Mouse (Mus musculus) right cerebral cortex, postnatal 10 days (tissue): ENCODE data around the gene Adamtsl5.

Experiments
- DNase-seq, 2 experiments: peaks; one replicate each; pipeline ENCODE4 v3.0.0; 2021; ENCODE audit warnings: low spot score in 2 of 2

Gene Adamtsl5

GRCm38 (mm10) chr10:80342749-80343424 is 5.3 kb downstream of the Adamtsl5 start:
- peak in 1 of 2 experiments; percentile 56 for DNase-seq

GRCm38 (mm10) chr10:80342305-80342748 is 5.9 kb downstream of the Adamtsl5 start:
- no peak for DNase-seq

DNA sequence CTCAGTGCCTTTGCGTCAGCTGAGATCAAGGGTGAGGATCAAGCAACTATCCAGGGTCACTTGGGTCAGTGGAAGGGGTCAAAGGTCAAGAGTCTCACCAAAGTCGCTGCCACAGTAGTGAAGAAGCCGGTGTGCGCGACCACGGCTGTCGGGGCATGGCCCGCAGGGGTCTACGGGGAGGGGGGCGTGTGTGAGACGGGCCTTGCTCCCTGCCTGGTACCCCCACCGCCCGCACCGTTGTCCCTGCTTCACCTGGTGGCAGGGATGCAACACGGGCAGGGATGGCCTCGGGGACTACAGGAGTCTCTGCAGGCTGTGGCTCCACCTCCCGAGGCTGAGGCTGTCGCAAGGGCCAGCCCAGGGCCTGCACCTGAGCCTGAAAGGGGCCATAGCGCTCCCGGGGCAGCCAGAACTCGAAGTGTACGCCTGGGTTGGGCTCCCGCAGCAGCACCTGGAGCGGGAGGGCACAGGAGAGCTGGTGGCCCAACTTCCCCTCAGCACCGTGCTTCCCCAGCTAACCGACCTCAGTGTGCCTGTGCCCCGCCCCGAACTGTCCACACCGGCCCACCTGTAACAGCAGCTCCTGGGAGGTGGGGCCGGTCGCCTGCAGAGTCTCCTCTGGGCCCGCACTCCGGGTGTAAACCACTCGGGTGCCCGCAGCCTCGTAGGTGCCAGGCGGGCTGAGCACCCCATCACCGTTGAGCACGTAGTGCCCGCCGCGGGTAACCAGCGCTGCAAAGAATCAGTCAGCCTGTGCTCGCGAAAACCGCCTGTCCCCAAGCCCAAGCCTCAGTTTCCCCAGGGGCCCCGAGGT is 6.5 kb downstream of the Adamtsl5 start:
- DNase-seq: no peak

- no peak for DNase-seq
Observed at GRCm38 (mm10) chr10:80341026-80341425, 7.2 kb downstream of the Adamtsl5 start.

GRCm38 (mm10) chr10:80339941-80340750 is 8.1 kb downstream of the Adamtsl5 start:
- peak; percentile 79 to 90 for DNase-seq

GRCm38 (mm10) chr10:80336263-80336662 is 11.9 kb downstream of the Adamtsl5 start:
- no peak for DNase-seq

- DNase-seq: no peak
Observed at GRCm38 (mm10) chr10:80332525-80332989, 15.7 kb downstream of the Adamtsl5 start.

GRCm38 (mm10) chr10:80331636-80332524 is 16.3 kb downstream of the Adamtsl5 start:
- no peak for DNase-seq

GRCm38 (mm10) chr10:80330888-80331287 is 17.3 kb downstream of the Adamtsl5 start:
- DNase-seq: no peak

DNA sequence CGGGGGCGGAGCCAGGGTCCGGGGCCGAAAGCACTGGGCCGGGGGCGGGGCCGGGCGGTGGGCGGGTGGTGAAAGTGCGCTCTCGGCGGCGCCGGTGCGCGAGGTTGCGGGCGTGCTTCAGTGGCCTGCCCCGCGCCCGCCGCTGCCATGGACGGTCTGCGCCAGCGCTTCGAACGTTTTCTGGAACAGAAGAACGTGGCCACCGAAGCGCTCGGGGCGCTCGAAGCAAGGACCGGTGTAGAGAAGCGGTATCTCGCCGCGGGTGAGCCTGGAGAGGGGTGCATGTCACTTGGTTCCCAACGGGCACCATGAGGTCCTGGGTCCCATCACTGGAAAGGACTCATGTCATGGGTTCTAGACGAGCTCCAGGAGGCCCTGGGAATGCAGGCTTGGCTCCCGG is 18.1 kb downstream of the Adamtsl5 start:
- no peak for DNase-seq

DNA sequence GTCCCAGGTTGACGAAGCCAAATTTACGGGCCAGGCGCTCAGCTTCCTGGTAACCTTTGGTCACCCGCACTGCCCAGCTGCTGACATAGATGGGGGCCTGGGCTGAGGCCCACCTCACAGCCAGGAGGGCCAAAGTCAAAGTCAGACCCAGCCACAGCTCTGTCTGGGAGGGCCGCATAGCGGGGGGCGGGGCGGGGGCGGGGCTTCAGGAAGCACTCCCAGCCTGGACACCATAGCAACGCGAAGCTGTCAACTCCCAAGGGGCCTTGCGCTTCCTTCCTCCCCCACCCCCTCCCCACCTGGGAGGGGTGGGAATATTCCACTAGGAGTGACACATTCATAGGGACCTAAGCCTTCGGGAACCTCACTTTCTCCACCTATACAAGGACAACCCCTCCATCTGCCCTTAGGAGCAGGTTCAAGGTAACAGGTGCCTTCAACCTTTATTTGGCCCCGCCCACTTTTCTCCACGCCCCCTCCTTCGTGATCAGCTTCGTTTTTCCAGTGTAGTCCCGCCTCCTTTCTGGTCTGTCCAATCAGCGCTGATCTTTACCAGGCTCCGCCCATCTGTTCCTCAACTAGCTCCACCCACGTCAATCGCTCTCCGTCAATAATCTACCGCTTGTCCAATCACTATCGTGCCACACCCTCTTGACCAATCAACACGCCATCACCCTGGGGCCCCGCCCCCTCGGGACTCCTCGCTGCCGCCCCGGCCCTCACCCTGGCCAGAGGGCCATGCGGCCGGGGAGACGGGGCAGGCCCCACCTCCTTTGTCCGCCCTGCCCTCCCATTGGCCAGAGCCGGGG is 18.7 kb downstream of the Adamtsl5 start, which contains the start of the genes Pcsk4 and Reep6:
TSS of gene Pcsk4 (minus strand) at position 226 of the 809 bp plus-strand sequence.
TSS of gene Reep6 (plus strand) at position 681 of the 809 bp plus-strand sequence.
- DNase-seq: peak; percentile 98

DNA sequence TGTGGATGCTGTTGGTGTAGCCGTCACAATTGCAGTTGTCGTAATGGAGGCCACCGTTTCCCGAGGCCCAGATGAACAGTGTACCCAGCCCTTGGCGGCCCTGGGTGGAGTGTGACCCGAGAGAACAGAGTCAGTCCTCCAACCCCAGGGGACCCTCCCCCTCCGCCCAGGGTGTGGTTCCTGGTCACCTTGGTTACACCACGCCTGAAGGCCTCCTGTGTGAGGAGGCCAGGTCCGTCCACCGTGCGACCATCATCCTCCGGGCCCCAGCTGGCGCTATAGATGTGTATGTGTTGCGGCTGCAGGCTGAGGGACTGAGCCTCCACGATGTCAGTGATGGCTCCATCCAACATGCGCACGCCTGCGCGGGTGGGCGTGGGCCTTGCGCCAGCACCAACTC is 23.2 kb downstream of the Adamtsl5 start:
- DNase-seq: peak in 1 of 2 experiments; percentile 52

DNA sequence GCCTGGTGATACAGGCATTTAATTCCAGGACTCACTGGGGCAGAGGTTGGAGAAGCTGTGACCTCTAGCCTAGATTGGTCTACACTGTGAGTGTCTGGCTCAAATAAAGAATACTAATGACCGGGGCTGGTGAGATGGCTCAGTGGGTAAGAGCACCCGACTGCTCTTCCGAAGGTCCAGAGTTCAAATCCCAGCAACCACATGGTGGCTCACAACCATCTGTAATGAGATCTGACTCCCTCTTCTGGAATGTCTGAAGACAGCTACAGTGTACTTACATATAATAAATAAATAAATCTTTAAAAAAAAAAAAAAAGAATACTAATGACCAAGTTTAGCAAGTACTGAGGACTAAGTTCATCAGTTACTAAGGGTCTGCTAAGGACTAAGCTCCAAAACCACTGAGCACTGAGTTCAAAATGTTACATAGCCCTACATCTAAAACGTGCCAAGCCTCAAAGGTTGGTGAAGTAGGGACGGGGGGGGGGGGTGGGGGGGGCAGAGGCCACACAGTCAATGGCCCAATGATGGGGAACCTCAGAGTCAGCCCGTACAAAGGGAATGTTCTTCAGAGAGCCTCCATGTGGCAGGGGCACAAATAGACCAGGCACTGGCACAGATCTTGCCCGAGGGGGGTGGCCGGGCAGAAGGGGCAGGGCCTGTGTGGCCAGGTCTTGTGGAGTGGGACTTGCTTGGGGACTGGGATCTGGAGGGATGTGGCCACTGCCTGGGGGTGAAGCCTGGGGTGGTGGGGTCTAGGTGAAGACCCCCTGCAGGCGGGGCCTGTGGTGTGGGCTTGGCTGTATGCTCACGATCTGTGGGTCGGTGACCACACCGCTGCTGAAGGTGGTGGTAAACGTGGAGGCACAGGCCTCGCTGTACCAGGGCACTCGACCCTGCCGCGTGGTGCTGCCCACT is 23.8 kb downstream of the Adamtsl5 start:
- peak in 1 of 2 experiments; percentile 45 for DNase-seq

DNA sequence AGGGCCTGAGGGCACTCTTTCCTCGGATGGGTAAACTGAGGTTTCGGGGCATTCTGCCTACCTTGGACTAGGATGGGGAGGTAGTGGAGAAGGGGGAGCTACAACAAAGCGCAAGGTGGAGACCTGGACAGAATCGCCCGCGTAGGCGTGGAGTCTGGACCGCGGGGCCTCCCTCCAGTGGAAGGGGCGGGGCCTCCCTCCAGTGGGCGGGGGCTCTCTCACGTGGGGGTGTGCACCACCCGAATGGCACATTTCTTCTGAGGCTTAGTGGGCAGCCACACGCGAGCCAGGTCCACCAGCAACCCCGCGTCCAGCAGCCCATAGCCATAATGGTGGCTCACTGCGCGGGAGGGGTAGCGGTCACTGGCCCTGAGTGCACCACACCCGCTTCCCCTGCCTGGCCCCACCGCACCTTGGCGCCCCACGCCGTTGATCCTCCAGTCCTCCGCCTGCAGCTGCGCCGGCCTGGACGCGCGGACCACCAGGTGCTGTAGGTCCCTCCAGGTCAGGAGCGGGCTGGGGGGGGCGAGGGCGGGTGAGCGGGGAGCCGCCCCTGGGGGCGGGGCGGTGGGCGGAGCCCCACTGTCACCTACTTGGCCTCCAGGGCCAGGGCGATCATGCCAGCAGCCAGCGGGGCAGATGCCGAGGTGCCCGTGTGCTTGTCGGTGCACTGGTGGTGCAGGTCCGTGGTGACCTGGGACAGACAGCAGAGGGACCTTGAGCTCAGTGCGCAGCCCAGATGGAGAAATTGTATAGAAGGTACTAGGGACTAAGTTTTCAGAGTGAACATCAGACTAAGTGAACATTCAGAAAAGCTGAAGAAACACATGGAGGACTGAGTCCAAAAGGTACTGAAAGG is 24.7 kb downstream of the Adamtsl5 start:
- DNase-seq: peak; percentile 71 to 77

GRCm38 (mm10) chr10:80322811-80323211 is 25.4 kb downstream of the Adamtsl5 start:
- DNase-seq: peak in 1 of 2 experiments; percentile 66

- peak in 1 of 2 experiments; percentile 56 for DNase-seq
Observed at GRCm38 (mm10) chr10:80321670-80322581, 26.3 kb downstream of the Adamtsl5 start.
